Mouse (Mus musculus) A20 (cell line): ENCODE measurements around the gene Pus7l.

ENCODE experiments used
- DNase-seq: peaks from one replicate; pipeline ENCODE4 v3.0.0-alpha.2; 2011; ENCODE audit warnings: low read depth, low spot score

The Pus7l gene

DNA sequence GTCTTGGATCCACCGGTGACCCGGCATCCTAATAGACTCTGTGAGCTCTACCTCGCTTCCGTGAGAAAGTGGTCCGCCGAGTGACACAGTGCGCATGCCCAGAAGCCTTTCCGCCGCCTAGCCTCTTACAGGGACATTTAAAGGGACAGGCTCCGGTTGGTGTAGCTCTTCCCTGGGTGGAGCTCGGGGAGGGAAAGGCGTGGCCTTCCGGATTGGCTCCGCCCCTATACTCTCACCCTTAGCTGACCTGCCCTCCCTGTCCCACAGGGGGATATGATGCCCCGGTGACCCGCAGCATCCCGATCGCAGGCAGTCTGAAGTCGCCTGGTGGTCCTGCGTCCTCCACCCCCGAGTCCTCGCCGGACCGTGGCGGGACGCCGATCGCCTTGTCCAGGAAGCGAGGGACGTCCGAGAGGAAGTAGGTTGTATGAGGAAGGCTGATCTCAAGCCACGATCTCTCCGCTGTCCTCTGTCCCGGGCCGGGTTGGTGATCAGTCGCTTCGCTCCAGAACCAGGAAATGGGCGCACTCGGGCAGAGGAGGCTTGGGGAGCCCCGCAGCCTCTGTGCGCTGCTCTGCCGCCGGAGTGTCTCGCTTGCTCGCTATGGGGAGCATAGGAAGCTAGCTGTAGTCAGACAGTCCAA, at the start of gene Pus7l, which contains the start of gene Irak4:
TSS of gene Pus7l (minus strand) at position 139 of the 643 bp plus-strand sequence.
TSS of gene Irak4 (plus strand) at position 235 of the 643 bp plus-strand sequence.
- peak; percentile 97 for DNase-seq

DNA sequence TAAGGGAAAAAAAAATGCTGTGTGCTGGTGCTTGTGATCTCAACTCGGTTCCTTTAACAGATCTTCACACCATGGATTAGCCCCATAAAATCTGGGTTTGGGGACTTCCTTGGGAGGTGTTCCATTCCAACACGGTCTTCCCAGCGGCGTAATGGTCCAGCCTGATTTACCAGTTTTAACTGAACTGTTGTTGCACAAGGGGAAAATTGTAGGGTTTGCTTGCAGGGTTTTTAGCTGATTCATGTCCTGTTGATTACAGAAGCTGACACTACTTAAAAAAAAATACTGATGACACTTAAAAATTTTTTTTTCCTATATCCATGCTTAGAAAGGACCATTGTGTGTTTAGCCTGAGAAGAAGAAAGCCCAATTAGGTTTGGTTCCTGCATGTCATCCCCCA, 48.0 kb upstream of the Pus7l start:
- DNase-seq, result no peak

GRCm38 (mm10) chr15:94590083-94590482, 46.7 kb upstream of the Pus7l start:
- no peak for DNase-seq

DNA sequence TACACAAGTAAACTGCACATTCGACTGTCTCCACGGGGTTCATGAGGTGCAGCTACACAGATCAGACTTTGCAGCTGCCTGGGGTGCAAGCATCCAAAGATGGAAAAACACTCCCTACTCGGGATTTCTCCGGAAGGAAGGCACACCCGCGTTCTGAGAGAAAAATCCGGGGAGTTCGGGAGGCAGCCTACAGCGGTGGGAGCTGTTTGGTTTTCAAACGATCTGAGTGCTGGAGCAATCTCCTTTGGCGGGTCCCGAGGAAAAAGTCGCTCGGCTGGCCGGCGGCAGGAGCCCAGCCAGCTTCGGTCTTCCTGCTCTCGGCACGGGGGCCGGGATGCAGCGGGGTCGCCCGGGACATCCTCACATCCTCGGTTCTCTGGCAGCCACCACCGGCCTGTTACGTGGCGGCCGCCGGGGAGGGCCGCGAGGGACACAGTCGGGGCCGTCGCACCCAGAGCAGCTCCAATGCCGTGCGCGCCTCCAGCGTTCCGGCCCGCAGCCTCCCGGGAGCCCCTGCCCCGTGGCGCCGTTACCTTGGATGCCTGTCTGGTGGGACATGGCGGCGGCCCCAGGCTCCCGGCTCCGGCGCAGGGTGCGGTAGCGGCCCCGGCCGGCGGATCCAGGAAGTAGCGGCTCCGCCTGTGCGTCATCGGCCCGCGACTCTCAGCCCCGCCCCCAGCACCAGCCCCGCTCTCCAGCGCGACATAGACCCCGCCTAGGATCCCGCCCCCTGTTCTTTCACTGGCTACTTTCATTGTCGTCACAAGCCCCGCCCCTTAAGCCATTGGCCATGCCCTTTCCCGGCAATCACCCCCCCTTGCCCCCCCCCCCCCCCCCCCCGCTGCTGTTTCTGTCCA, 46.1 kb upstream of the Pus7l start, which contains the start of gene Twf1:
TSS of gene Twf1 (minus strand) at position 671 of the 857 bp plus-strand sequence.
- DNase-seq, result peak; percentile 97

- DNase-seq, result peak; percentile 47
Observed at GRCm38 (mm10) chr15:94587826-94588715, 44.7 kb upstream of the Pus7l start.

- DNase-seq, result peak; percentile 27
Observed at GRCm38 (mm10) chr15:94584738-94585137, 41.4 kb upstream of the Pus7l start.

GRCm38 (mm10) chr15:94583153-94583552, 39.8 kb upstream of the Pus7l start:
- no peak for DNase-seq

DNA sequence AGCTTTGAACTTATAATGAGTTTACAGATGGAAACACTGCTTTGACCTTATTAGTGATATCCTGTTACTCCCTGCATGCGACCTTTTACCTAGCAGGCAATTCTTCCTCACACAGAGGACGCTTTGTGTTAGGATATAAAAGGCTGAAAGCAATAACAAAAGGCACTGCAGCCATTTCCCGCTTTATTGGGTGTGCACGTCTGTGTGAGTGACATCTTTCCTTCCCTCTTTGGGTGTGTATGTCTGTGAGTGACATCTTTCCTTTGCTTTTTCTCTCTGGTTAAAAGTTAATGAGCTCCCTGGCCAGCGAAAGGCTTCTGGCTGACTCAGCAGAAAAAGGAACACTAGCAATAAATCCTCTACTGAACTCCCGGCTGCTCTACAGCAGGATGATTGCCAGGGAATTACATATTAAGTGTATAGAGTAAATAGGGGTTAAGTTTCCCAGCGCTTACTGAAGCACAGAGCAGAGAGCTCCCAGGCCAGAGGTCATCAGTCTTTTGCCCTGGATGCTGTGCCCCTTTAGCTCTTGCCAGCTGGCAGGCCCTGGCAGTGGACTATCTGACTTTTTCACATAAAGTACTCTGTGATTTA, 38.8 kb upstream of the Pus7l start:
- DNase-seq, result no peak

GRCm38 (mm10) chr15:94574566-94575268, 31.4 kb upstream of the Pus7l start:
- no peak for DNase-seq

- peak; percentile 50 for DNase-seq
Observed at GRCm38 (mm10) chr15:94572746-94573145, 29.4 kb upstream of the Pus7l start.

DNA sequence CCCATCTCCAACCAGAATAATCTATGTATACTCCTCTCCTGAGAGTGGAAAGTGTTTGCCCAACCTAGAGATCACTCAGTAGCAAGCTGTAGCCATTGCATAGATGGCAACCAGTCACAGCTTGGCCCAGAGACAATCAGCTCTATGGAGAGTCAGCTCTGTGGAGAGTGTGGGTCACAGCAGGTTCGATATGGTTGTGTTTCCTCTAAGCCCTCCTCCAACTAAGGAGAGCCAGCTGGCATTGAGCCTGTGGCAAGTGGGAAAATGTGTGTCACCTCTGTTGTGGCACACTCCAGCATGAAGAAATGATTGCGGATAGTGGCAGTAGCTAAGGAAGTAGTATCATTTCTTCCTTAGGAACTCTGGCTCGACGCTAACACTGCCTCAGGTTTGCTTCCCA, 28.2 kb upstream of the Pus7l start:
- no peak for DNase-seq

DNA sequence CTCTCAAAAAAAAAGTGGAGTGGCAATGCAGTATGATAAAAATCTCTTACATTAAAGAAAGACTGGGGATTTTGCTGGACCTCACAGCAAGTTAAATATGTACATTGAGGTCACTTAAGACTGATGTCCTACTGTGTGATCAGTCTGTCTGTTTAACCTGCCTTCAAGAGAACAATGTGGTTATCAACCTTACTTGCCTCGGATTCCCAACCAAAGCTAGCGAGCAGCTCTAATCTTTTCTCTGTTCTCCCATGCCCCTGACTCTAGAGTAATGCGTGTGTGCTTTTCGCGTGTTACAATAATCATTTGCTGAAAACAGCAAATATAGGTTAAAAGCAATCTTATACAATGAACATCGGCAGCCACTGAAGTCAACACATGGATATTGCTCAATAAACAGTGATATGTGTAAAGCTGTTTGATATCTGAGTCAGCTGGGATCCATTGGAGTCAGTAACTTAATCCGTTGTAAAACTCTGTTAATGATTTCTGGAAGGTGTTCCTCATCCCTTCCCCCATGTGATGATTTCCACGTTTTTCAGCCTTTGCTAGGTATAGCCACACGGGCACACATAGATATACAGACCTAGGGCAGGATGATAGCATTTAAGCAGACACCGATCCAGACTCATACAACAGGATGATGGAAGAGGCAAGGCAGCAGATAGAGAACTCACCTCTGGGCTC, 25.3 kb upstream of the Pus7l start:
- DNase-seq, result no peak

DNA sequence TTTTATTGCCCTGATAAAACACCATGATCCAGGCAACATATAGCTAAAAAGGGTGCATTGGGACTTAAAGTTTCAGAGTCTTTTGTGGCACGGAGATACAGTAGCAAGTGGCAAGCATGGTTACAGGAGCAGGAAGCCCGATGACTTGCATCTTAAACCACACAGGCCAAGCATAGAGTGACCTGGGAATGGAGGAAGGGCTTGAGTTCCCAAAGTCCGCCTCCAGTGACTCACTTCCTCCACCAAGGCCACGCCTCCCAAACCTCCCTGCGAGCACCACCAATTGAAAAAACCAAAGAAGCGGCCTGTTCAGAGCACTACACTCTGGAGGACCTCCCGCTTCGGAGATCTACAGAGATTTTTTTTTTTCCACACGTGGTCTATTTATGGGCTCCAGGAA, 22.5 kb upstream of the Pus7l start:
- no peak for DNase-seq

DNA sequence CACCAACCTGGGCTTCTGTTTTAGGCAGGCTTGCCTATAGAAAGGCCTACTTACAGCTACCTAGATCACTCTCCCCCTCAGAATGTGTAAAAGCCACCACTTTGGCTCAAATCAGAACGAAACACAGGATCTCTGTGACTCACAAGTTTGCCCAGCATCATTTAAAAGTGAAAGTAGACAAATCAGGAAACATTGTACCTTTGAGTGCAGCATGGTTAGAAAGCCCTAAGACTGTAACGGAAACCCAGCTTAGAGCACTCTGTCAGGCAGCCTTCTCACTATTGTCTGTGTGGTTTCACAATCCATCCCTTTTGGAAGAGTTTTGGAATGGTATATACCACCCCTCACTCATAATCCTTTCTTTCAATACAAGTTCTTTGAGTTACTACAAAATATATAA, 21.6 kb upstream of the Pus7l start:
- no peak for DNase-seq

- no peak for DNase-seq
Observed at GRCm38 (mm10) chr15:94558895-94559656, 15.7 kb upstream of the Pus7l start.

- DNase-seq, result peak; percentile 86
Observed at GRCm38 (mm10) chr15:94557442-94557841, 14.1 kb upstream of the Pus7l start.

GRCm38 (mm10) chr15:94553536-94553935, 10.2 kb upstream of the Pus7l start:
- no peak for DNase-seq

DNA sequence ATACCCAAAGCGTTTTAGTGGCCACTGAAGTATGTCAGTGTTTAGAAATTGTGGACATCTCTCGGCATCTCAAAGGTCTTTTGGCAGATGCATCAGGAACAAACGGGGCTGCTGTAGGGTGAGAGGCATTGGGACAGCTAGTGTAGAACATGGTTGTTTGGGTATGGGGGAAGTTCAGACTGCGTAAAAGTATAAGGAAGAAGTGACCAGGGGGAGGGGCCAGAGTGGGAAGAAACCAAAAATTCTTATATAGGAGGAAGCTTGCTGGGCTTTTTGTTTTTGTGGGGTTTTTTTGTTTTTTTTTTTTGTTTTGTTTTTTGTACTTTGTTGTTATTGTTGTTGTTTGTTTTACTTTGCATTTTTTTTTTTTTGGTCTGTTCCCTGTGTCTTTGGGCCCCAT, 1.5 kb upstream of the Pus7l start:
- DNase-seq, result no peak

DNA sequence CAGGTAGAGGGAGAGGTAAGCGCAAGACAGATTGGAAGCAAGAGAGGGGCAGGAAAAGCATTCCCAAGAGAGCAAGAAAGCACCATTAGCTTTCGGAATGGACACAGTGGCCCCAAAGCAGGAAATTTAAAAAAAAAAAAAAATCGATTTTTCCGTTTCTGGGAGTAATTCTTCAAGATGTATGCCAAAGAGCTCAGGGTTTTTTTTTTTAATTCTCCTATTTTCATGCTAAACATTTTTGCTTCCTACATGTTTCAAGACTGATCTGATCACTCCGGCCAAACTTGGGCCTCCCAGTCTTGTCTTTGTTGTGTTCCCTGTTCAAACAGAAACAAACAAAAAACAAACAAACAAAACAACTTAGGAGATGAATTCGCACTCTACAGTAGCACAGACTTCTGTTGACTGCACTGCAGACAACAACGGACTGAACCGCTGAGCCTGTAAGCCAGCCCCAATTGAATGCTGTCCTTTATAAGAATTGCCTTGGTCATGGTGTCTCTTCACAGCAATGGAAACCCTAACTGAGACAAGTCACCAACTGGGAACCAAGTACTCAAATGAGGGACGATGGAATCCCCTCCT, 797 bp upstream of the Pus7l start:
- peak; percentile 48 for DNase-seq
